ENCODE assay signal across 8 mouse cellular contexts in genomic region chr11:3540451-3541085, GRCm38 (mm10). TPM values are rescaled to one million over a fixed set of nuclear protein-coding genes. Genes with fewer than 3 reads are reported as not detected.
DNase-seq lines count a peak whose midpoint lies in the region; ATAC-seq and TF ChIP-seq lines count a peak whose summit lies in the region.

Gene Smtn, minus strand, starts transcription at chr11:3540612.

- no peak for ATAC-seq in intestine, embryonic 15.5 days
- ATAC-seq in neural tube, embryonic 14.5 days (ENCODE audit: low read depth): no peak
- ATAC-seq in frontal cortex, adult (ENCODE audit: low TSS enrichment): no peak

- 94% methylated on average over 23 of the region's 23 CpGs for WGBS in liver, adult 2 months
- 92% methylated on average over 23 of the region's 23 CpGs for WGBS in intestine, embryonic 15.5 days
- 92% methylated on average over 23 of the region's 23 CpGs for WGBS in neural tube, embryonic 14.5 days

- DNase-seq in liver, adult 2 months (ENCODE audit: extremely low read depth, low read depth, low spot score): no peak
- no peak for DNase-seq in liver
- no peak for DNase-seq in gastrocnemius, postnatal 25 days
- no peak for DNase-seq in embryo, embryonic 9.5 days (ENCODE audit: extremely low spot score)

- TF ChIP-seq POLR2A in liver, adult 2 months (IDR thresholded peaks at IDR 0.05; ENCODE audit: extremely low read depth, insufficient read depth, low read length): no peak
- TF ChIP-seq POLR2A in bone marrow macrophage, adult 2 months (IDR thresholded peaks at IDR 0.05; ENCODE audit: borderline replicate concordance, low read depth, low read length): no peak

- H3K4me2 ChIP-seq in intestine, embryonic 15.5 days (replicated peaks): peak within 1 kb of the TSS; percentile 75
- peak within 1 kb of the TSS; percentile 68 for H3K4me2 ChIP-seq in neural tube, embryonic 14.5 days (ENCODE audit: low read depth, low read length)

- no peak for TF ChIP-seq CTCF in liver, adult 2 months (IDR thresholded peaks at IDR 0.05; ENCODE audit: low read depth, low read length)
- TF ChIP-seq CTCF in bone marrow macrophage, adult 2 months (IDR thresholded peaks at IDR 0.05; ENCODE audit: low read depth, low read length): no peak

- 0 out of 2 replicates have a peak within 1 kb of the TSS, but pooled peaks have one; percentile 11 for H3K27ac ChIP-seq in liver, adult 2 months (replicated peaks; ENCODE audit: insufficient read depth, low read depth, low read length)
- no peak within 1 kb of the TSS for H3K27ac ChIP-seq in bone marrow macrophage, adult 2 months (ENCODE audit: insufficient read depth, low read depth, low read length)
- H3K27ac ChIP-seq in intestine, embryonic 15.5 days: no peak within 1 kb of the TSS
- no peak within 1 kb of the TSS for H3K27ac ChIP-seq in neural tube, embryonic 14.5 days (ENCODE audit: low read depth, low read length)

- no peaks in the 10 kb centered on the region for H3K27me3 ChIP-seq in liver, adult 2 months (ENCODE audit: control insufficient read depth, insufficient read depth, low read length)
- H3K27me3 ChIP-seq in intestine, embryonic 15.5 days (replicated peaks): no peaks in the 10 kb centered on the region
- no peaks in the 10 kb centered on the region for H3K27me3 ChIP-seq in neural tube, embryonic 14.5 days (ENCODE audit: control insufficient read depth, insufficient read depth, low read length)

- H3K79me2 ChIP-seq in liver, adult 2 months (ENCODE audit: control insufficient read depth, insufficient read depth, low read length): no peaks in the 10 kb centered on the region

- H3K36me3 ChIP-seq in liver, adult 2 months (ENCODE audit: control insufficient read depth, insufficient read depth, low read length): no peaks in the 10 kb centered on the region
- H3K36me3 ChIP-seq in intestine, embryonic 15.5 days: no peaks in the 10 kb centered on the region; the same call in 1 of the 2 replicates
- no peaks in the 10 kb centered on the region for H3K36me3 ChIP-seq in neural tube, embryonic 14.5 days (ENCODE audit: control insufficient read depth, insufficient read depth, low read length)

- H3K9me3 ChIP-seq in intestine, embryonic 15.5 days: no peaks in the 10 kb centered on the region
- no peaks in the 10 kb centered on the region for H3K9me3 ChIP-seq in neural tube, embryonic 14.5 days (ENCODE audit: control insufficient read depth, low read length)

- H3K9ac ChIP-seq in liver, adult 2 months (ENCODE audit: low read depth, low read length): no peak within 1 kb of the TSS; the same call in 1 of the 2 replicates
- H3K9ac ChIP-seq in intestine, embryonic 15.5 days: peak within 1 kb of the TSS; percentile 45
- H3K9ac ChIP-seq in neural tube, embryonic 14.5 days (replicated peaks; ENCODE audit: low read depth, low read length): no peak within 1 kb of the TSS

- H3K4me3 ChIP-seq in liver, adult 2 months (ENCODE audit: insufficient read depth, low read depth, low read length): peak within 1 kb of the TSS; percentile 42
- H3K4me3 ChIP-seq in bone marrow macrophage, adult 2 months (ENCODE audit: insufficient read depth, low read length): peak within 1 kb of the TSS; percentile 79
- H3K4me3 ChIP-seq in intestine, embryonic 15.5 days (replicated peaks): peak within 1 kb of the TSS; percentile 40
- peak within 1 kb of the TSS; percentile 37 for H3K4me3 ChIP-seq in neural tube, embryonic 14.5 days (ENCODE audit: low read depth, low read length)

- H3K4me1 ChIP-seq in liver, adult 2 months (ENCODE audit: control insufficient read depth, insufficient read depth, low read length): peaks cover 5% of the 10 kb centered on the region; the same call in 1 of the 2 replicates
- peaks cover 3% of the 10 kb centered on the region; the same call in 1 of the 2 replicates for H3K4me1 ChIP-seq in bone marrow macrophage, adult 2 months (ENCODE audit: control insufficient read depth, insufficient read depth, low read length)
- H3K4me1 ChIP-seq in intestine, embryonic 15.5 days (replicated peaks): peaks cover 27% of the 10 kb centered on the region
- H3K4me1 ChIP-seq in neural tube, embryonic 14.5 days (ENCODE audit: control insufficient read depth, insufficient read depth, low read length): no peaks in the 10 kb centered on the region

RNA-seq across cellular contexts. Expression of gene Smtn, which starts in this region (rescaled TPM):
- total RNA-seq in liver, adult 2 months (2014; rRNA removed): 2.2 and 4.4 TPM in 2 replicates
- 2.8 and 2.9 TPM in 2 replicates for polyA plus RNA-seq in liver, adult 2 months (2012; rRNA removed)
- polyA plus RNA-seq in bone marrow macrophage, adult 2 months (2012; ENCODE audit: insufficient read depth, insufficient read length, missing spikeins): 5.8 and 7.5 TPM in 2 replicates
- 10 to 100 TPM; 80.8 to 97.3 TPM for total RNA-seq in gastrocnemius, postnatal 25 days (2021)
- polyA plus RNA-seq in intestine, embryonic 15.5 days (2015; fragmentation: Nextera tagmentation; extraction: Ambion mirVana): 78.3 and 79.6 TPM in 2 replicates
- 7.8 and 16.1 TPM in 2 replicates for polyA plus RNA-seq in neural tube, embryonic 14.5 days (2014; fragmentation: Nextera tagmentation; extraction: Ambion mirVana)

Comparison
In these comparisons a context has a peak if more than half of its experiments do, and no peak if none do; other contexts are left out.
1. RNA of gene Smtn (total RNA-seq): 80.8 to 97.3 TPM in gastrocnemius, postnatal 25 days; 2.2 to 4.4 TPM in liver, adult 2 months; every median in the first group is over 10 times any median in the second.
2. Peak in every context shown above with its lines, with median percentiles within 50 percentile points of each other: H3K4me3 ChIP-seq.